Mouse (Mus musculus): Measurements from ENCODE around the gene Snd1. TPM values are rescaled to one million over a fixed set of nuclear protein-coding genes. Genes with fewer than 3 reads are reported as not detected.

The Snd1 gene
- polyA plus RNA-seq, 1 experiment = 62.1 TPM

GRCm38 (mm10) chr6:28857198-28858180 lies 382.6 kb downstream of the Snd1 start:
- no peak overlapping the region for H3K4me3 ChIP-seq (ENCODE audit: insufficient read depth, low read length)
- no peak overlapping the region for H3K27ac ChIP-seq (ENCODE audit: insufficient read depth, low read length)

GRCm38 (mm10) chr6:28859094-28859493 lies 384.2 kb downstream of the Snd1 start:
- Histone ChIP-seq H3K4me1 (ENCODE audit: control insufficient read depth, insufficient read depth, low read length) (peaks cover 2% of the 10 kb centered on the region), H3K27ac (ENCODE audit: insufficient read depth, low read length) (no peak overlapping the region), H3K4me3 (ENCODE audit: insufficient read depth, low read length) (no peak overlapping the region)
- no peak for TF ChIP-seq POLR2A (IDR thresholded peaks at IDR 0.05; ENCODE audit: extremely low read depth, insufficient read depth, low read length)
- no peak for TF ChIP-seq CTCF (IDR thresholded peaks at IDR 0.05; ENCODE audit: extremely low read depth, insufficient read depth, low read length)

More at GRCm38 (mm10) chr6:28857198-28858180, 382.6 kb downstream of the Snd1 start:
- TF ChIP-seq CTCF (IDR thresholded peaks at IDR 0.05; ENCODE audit: extremely low read depth, insufficient read depth, low read length) (no peak), POLR2A (IDR thresholded peaks at IDR 0.05; ENCODE audit: extremely low read depth, insufficient read depth, low read length) (no peak)
- H3K4me1 ChIP-seq (ENCODE audit: control insufficient read depth, insufficient read depth, low read length) = peaks cover 2% of the 10 kb centered on the region

DNA sequence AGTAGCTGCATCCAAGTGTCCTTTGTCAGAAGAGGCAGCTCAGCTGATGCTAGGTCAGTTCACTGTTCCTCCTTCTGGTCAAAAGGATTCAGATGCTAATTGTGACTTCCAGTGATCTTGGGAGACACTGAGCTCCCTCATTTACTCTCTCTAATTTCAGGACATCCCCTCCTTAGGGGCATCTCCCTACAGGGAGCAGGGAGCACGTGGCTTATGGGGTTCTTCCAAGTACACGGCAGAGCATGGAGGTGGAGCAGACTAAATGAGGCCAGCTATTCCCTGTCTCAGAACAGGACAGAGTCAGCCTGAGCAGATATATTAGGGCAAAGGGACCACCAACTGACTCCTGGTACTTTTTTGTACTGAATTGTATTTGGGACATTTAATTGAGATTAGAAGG lies 385.5 kb downstream of the Snd1 start:
- H3K4me3 ChIP-seq (ENCODE audit: insufficient read depth, low read length) = no peak overlapping the region
- H3K27ac ChIP-seq (ENCODE audit: insufficient read depth, low read length) = no peak overlapping the region
- no peak for TF ChIP-seq POLR2A (IDR thresholded peaks at IDR 0.05; ENCODE audit: extremely low read depth, insufficient read depth, low read length)
- no peak for TF ChIP-seq CTCF (IDR thresholded peaks at IDR 0.05; ENCODE audit: extremely low read depth, insufficient read depth, low read length)
- H3K4me1 ChIP-seq (ENCODE audit: control insufficient read depth, insufficient read depth, low read length) = peaks cover 10% of the 10 kb centered on the region

DNA sequence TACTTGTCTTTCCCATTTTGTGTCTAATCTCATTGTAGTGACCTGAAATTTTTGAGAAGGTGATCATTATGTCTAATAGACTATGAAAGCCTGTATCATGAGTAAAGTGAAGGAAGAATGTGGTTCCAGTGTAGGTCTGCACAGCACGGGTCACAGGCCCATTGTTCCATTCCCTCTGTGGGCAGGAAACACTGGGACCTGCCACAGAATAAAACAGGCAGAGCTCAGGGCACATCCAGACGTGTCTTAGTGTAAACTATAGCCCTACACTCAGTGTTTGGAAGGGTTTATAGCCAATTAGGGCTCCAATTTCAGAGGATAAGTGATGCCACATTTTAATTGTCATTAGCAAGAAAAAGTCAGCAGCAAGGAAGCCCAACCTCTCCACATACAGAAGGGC lies 386.0 kb downstream of the Snd1 start:
- Histone ChIP-seq H3K4me1 (ENCODE audit: control insufficient read depth, insufficient read depth, low read length) (peaks cover 10% of the 10 kb centered on the region), H3K27ac (ENCODE audit: insufficient read depth, low read length) (no peak overlapping the region), H3K4me3 (ENCODE audit: insufficient read depth, low read length) (no peak overlapping the region)
- TF ChIP-seq CTCF (IDR thresholded peaks at IDR 0.05; ENCODE audit: extremely low read depth, insufficient read depth, low read length) (no peak), POLR2A (IDR thresholded peaks at IDR 0.05; ENCODE audit: extremely low read depth, insufficient read depth, low read length) (no peak)

- Histone ChIP-seq H3K4me3 (ENCODE audit: insufficient read depth, low read length) (no peak overlapping the region), H3K27ac (ENCODE audit: insufficient read depth, low read length) (no peak overlapping the region), H3K4me1 (ENCODE audit: control insufficient read depth, insufficient read depth, low read length) (peaks cover 10% of the 10 kb centered on the region)
- TF ChIP-seq POLR2A (IDR thresholded peaks at IDR 0.05; ENCODE audit: extremely low read depth, insufficient read depth, low read length) (no peak), CTCF (IDR thresholded peaks at IDR 0.05; ENCODE audit: extremely low read depth, insufficient read depth, low read length) (no peak)
Observed at GRCm38 (mm10) chr6:28862304-28862703, 387.4 kb downstream of the Snd1 start.

DNA sequence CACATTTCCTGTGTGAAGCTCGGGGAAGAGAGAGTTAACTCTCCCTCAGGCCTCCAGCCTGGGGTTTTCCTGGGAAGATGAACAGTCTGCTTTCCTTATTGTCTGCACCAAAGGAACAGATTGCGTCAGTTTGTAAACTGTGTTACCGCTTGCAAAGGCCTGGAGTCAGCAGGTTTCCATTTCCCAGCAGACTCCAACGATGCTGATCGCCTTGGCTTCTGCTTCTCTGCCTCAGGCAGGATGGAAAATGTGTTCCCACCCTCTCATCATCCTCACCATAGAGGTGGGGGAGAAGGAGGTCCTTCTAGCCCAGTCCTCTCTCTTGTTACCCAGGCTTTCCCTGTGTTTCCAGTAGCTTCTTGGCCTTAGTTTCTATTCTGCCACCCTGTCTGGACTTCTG lies 389.7 kb downstream of the Snd1 start:
- Histone ChIP-seq H3K4me3 (ENCODE audit: insufficient read depth, low read length) (no peak overlapping the region), H3K27ac (ENCODE audit: insufficient read depth, low read length) (no peak overlapping the region), H3K4me1 (ENCODE audit: control insufficient read depth, insufficient read depth, low read length) (peaks cover 10% of the 10 kb centered on the region)
- TF ChIP-seq POLR2A (IDR thresholded peaks at IDR 0.05; ENCODE audit: extremely low read depth, insufficient read depth, low read length) (no peak), CTCF (IDR thresholded peaks at IDR 0.05; ENCODE audit: extremely low read depth, insufficient read depth, low read length) (no peak)

DNA sequence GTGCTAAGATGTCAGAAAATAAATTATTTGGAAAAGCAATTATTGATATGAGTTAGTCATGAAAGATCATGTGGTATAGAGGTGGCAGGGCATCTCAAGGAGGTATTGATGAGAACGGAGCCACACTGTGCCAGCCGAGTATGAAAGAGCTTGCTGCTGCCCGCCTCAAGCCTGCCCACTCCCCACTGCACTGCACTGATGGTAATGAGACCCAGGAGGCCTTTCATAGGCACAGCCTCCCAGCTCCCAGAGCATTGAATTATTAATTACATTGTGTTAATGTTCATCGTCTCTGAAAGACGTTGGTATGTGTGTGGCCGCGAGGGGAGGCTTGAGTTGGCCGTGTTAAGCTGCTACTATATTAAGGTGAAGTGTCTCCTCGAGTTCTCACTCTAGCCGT lies 390.2 kb downstream of the Snd1 start:
- H3K4me3 ChIP-seq (ENCODE audit: insufficient read depth, low read length) = no peak overlapping the region
- TF ChIP-seq CTCF (IDR thresholded peaks at IDR 0.05; ENCODE audit: extremely low read depth, insufficient read depth, low read length) (no peak), POLR2A (IDR thresholded peaks at IDR 0.05; ENCODE audit: extremely low read depth, insufficient read depth, low read length) (no peak)
- no peak overlapping the region for H3K27ac ChIP-seq (ENCODE audit: insufficient read depth, low read length)
- peaks cover 10% of the 10 kb centered on the region for H3K4me1 ChIP-seq (ENCODE audit: control insufficient read depth, insufficient read depth, low read length)

- TF ChIP-seq POLR2A (IDR thresholded peaks at IDR 0.05; ENCODE audit: extremely low read depth, insufficient read depth, low read length) (no peak), CTCF (IDR thresholded peaks at IDR 0.05; ENCODE audit: extremely low read depth, insufficient read depth, low read length) (no peak)
- Histone ChIP-seq H3K4me1 (ENCODE audit: control insufficient read depth, insufficient read depth, low read length) (peaks cover 10% of the 10 kb centered on the region), H3K27ac (ENCODE audit: insufficient read depth, low read length) (no peak overlapping the region), H3K4me3 (ENCODE audit: insufficient read depth, low read length) (no peak overlapping the region)
Observed at GRCm38 (mm10) chr6:28866206-28866605, 391.3 kb downstream of the Snd1 start.

DNA sequence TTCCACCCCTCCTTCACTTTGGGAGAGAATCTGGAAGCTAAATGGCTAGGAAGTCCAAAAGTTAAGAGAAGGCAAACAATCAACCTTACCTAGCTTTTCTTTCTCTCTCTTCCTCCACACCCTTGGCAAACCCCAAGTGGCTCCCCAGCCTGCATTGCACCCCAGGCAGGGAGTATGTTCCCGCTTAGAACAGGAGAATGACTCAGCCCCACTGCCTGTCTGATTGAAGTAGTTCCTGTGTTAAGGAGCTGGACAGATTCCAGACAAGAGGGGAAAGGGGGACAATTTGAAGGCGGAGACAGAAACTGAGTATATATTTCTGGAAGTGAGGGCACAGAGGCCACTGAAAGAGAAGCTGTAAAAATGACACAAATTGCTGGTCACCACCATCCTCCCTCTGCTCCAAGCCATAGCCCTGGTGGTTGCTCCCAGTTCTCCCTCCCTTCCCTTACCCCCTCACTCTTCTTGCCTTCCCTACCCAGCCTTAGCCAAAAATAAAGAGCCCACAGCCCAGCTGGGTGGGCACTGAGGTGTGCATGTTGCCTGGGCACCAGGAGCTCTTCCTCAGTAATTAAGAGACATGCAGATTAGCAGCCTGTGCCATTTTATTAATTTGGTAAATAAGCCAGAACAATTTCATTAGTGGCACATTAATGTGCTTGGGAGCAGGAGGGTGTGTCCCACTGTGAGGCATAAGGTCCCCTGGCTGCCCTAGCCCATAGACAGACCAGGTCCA lies 392.7 kb downstream of the Snd1 start:
- Histone ChIP-seq H3K27ac (ENCODE audit: insufficient read depth, low read length) (no peak overlapping the region), H3K4me3 (ENCODE audit: insufficient read depth, low read length) (no peak overlapping the region), H3K4me1 (ENCODE audit: control insufficient read depth, insufficient read depth, low read length) (peaks cover 13% of the 10 kb centered on the region)
- no peak for TF ChIP-seq POLR2A (IDR thresholded peaks at IDR 0.05; ENCODE audit: extremely low read depth, insufficient read depth, low read length)
- TF ChIP-seq CTCF (IDR thresholded peaks at IDR 0.05; ENCODE audit: extremely low read depth, insufficient read depth, low read length) = no peak
